Mouse (Mus musculus): ENCODE measurements around the gene Pafah1b2.
A peak's percentile ranks its signal among the peaks of the same experiment; 100 is the strongest.

Pafah1b2 gene

DNA sequence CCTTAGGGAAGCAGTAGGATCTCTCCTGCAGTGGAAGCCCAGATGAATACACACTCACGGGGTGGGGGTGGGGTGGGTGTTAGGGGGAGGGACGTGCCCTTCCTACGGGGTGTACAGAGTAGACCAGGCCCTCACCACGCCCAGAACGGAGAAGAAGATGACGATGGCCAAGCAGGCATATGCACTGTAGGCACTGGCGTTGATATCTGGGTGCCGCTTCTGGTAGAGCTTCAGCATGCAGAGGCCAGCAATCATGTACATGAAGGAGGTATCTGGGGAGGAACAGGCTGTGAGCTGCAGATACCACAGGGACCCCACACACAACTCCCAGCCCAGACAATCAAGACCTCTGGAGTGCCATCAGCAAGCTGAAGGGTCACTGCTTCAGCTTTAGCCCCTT, 69.6 kb downstream of the Pafah1b2 start:
- no peak for DNase-seq (ENCODE audit: low read depth, low spot score)

DNA sequence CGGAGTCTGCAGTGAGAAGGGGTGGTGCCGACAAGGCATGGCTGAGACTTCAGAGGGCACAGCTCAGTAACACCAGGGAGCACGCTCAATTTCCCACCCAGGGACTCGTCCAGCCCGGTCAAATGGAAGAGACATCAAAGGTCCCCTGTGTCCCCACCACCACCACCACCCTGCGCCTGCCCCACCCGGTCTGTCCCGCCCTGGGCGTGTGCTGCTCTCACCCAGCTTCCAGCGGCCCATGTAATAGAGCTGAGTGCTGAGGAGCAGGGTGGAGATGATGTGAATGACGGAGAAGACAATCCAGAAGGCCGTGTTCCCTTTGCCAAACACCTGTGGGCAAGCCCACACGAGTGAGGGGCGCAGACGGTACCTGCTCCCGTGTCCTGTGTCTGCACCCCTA, 70.0 kb downstream of the Pafah1b2 start:
- no peak for DNase-seq (ENCODE audit: low read depth, low spot score)

DNA sequence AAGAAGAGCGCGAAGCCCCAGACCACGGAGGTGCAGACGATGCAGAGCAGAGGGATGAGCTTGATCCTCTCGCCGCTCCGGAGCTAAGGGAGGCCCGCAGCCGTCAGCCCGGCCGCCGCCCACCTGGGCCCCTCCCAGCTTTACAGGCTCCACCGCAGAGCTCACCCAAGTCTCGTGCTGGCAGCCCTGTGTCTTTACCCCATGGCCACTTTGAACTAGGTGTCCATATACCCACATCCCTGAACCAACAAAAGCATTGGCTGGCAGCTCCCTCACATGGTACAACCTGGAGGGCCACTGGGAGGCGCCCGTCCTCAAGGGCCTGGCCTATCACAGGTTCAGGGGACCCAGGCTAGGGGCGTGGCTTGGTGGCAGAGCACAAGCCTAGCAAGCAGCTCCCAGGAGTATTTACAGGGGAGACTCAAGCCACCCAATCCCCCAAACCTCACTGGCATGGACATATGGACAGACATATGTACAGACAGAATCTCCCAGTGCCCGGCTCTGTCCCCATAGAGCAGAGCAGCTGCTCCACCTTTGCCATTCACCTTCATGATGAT, 71.1 kb downstream of the Pafah1b2 start:
- DNase-seq (ENCODE audit: low read depth, low spot score) = peak; percentile 28

DNA sequence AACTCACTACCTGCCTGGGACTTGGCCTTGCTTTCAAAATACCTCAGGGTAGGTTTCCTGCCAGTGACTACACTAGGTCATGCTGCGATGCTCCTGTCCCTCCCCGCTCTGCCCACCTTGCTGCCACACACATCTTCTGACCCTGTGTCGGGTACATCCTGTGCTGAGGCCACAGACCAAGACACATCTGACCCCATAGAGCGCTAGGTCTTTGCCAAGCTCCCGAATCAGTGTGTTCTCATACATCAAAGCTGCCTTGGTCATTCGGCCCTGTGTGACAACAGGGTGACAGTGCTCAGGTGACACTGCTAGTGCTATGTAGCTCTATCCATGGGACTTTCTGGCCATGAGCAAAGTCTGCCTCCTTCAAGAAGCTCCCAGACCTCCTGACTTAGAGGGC, 72.7 kb downstream of the Pafah1b2 start:
- no peak for DNase-seq (ENCODE audit: low read depth, low spot score)

DNA sequence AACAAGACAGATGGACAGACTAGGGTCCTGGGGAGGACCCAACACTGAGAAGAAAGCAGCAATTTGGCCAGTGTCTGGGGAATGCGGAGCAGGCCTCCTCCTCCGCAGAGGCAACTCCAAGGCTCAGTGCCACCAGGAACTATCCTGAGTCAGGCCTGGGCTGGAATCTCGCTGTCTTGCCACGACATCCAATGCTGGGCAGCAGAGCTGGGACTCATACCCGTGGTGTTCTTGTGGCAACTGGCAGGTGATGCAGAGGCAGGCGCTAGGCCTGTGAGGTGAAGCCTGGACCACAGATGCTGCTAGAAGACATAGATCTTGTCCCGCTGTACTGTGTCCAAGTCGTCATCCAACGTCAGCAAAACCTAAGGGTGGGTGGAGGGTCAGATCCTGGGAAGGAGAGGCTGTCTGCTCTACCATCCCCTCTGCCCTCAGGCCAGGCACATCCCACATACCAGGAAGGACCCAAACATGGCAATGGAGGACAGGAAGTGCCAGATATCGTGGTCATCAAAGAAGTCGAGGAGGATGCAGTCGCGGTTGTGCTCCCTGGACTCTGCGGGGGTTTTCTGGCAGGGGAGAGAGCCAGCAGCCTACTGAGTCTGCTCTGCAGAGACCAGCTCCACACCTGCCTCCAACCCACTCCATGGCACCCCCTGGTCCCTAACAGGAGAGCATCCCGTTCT, 73.4 kb downstream of the Pafah1b2 start:
- no peak for DNase-seq (ENCODE audit: low read depth, low spot score)

DNA sequence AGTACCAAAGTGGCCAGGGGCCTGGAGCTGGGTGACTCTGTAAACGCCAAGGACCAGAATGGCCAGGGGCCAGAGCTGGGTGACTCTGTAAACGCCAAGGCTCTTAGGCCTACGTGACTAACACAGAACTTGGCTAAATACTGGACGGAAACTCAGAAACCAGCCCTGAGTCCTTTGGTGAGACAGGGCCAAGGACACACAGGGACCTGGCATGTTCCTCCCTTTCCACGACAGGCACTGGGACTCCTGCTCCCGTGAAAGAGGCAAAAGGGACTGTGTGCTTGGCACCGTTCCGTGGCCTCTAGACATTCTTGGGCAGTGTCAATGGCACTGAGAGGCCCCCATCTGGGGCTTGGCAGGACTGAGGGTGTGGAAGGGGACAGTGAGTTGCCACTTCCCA, 74.4 kb downstream of the Pafah1b2 start:
- DNase-seq (ENCODE audit: low read depth, low spot score) = no peak

DNA sequence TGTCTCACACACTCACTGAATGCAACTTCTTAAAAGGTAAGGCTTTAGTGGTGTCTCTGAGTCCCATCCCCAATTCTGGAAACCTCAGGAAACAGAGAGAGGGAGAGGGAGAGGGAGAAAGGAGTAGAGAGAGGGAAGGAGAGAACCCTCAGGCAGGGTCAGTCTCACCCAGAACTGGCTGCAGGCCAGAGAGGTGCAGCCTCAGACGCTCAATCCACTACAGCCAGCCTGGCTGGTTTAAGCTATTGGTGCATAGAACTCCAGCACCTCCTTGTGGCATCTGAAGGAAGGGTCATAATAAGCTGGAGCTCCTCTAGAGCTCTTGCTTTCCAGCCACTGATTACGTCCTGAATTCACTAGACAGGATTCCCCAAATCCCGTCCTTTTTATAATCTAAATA, 75.6 kb downstream of the Pafah1b2 start:
- peak; percentile 24 for DNase-seq (ENCODE audit: low read depth, low spot score)

DNA sequence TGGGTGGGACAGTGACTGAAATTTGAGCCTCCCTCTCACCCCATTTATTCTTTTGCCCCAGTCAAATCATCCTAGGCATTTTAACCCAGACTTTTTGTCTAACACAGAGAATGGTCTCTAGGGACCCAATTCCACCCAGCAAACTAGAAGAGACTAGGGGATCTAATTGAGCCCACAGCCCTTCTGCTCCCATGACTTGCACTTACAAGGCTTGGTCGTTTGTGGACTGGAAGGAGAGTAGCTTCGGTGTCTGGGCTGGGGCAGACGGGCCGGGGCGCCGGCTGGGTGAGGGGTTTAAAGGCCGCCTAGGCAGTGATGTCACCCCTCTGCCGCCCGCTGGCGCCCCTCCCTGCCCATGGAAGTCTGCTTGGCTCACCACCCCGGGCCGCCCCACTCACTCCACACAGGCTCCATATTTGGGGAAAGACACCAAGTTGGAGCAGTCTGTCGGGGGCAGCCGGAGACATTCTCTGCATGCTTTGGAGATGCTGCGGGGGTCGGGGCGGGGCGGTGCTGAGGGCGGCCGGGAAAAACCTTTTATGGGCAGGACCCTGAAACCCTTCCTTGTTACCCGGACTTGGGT, 76.8 kb downstream of the Pafah1b2 start, which contains the start of gene Tagln:
Gene Tagln (minus strand): TSS at position 431 of the 583 bp plus-strand sequence.
- DNase-seq (ENCODE audit: low read depth, low spot score) = no peak

DNA sequence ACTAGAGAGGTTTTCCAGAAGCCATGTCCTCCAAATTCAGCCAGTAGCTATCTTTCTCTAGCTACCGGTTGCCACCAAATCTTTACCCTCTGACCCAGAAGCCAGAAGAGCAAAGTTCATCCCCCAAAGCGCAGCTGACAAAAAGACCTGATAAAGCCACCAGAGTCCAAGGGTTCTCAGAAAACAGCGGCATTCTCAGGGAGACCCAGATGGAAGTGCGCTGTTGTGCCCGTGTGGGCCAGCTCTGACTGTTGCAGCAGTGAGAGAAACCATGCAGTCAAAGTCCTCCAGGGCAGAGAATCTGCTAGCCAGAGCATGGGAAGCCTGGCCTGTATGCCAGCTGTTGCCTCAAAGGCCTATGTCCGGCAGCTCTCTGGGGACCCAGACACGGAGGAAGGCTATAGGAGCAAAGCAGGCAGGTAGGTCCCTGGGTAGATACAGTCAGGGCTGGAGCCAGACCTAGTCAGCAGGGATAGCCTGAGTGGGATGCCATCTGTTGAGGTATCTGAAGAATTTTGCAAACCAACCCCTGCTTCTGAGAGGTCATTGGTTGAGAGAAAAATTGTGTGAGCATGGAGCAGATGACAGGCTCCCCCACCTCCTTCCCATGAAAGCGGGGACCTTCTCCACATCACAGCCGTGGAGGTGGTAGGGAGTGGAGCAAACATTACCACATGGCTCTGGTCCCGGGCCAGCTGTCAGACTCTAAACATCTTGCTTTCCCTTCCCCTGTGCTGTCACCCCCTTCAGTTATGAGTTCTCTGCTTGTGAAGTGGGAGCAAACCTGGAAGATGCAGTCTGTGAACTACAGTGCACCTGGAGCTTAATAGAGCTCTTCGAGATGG, 79.7 kb downstream of the Pafah1b2 start:
- no peak for DNase-seq (ENCODE audit: low read depth, low spot score)

DNA sequence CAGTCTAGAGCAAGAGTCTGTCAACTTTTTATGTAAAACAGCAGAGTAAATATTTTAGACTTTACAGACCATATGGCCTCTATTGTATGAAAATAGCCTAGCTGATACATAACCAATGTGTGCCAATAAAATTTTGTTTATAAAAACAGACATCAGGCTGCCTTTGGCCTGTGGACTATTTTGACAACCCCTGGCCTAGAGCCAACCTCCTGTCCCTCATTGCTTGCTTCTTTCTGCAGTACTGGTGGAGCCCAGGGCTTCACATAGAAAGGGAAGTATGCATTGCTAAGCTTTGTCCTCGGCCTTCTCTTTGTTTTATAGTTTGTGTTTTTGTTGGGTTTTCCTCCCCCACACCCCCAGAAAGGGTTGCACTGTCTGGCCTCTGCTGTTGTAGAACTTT, 80.5 kb downstream of the Pafah1b2 start:
- DNase-seq (ENCODE audit: low read depth, low spot score) = no peak

DNA sequence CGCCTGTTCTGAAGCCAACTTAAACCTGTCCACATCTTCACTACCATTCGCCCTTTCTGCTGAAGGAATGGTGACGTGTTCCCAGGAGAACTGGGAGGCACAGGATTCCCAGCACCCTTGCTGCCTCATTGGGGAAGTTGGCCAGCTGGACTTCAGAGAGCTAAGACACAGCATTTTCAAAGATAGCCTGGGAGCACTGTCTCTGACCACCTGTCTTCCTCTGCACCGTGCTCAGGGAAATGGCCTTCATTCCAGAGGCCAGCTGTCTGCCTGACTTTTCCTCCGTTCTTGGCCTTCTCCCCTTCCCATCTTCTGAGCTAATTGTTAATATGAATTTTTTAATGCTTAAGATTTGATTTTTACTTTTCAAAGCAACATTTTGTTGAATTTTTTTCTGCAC, 83.2 kb downstream of the Pafah1b2 start:
- no peak for DNase-seq (ENCODE audit: low read depth, low spot score)

DNA sequence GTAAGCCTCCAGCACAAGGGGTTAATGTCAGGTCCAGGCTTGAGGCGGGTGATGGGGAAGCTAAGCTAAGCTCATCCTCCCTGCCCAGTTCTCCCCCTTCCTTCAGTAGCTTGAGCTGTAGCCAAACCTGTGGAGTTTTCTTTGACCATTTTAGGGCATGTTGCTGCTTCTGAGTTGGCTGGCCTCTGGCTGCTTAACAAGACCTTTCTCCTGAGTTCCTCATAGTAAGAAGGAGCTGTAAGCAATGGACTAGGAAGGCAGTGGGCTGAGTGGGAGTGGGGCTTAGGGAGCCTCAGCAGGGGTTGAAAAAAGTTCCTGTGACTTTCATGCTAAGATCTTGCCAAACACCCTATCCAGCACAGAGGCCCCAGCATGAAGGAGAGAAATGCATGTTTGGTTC, 92.6 kb downstream of the Pafah1b2 start:
- no peak for DNase-seq (ENCODE audit: low read depth, low spot score)

DNA sequence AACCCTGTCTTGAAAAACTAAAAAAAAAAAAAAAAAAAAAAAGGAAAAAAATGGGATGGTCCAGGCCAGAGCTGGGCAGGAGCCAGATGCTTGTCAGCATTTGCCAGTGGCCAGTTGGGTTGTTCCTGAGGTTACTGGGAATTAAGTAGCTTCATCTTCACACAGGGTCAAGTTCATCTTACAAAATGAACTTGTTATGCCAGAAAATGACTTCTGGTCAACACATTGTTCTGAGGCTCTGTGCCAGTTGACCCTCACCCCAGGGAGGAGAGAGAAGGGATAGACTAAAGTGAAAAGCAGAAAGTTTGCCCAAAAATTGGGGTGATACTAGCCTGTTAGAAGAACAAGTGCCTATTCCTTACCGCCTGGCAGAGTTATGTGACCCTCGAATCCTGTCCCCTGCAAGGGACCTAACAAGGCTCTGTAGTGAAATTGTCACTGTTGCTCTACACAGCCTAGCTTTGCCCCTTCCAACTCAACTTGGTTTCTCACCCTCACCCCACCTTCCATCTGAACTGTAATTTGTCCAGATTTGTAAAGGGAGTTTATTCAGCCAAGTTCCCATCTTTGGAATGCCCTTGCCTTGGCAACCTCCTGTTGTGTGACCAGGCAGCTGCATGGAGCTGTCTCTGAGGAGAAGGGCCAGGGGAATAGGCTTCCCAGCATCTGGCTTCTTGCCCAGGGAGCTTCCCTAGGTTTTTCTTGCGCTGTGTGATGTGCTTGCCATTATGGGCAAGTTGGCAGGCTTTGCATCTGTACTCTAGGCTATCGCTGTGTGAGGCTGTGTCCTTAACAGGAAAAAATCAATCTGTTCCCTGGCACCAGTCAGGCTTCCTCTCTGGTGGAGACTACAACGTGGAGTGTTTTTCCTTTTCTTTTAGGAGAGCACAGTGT, 95.2 kb downstream of the Pafah1b2 start:
- DNase-seq (ENCODE audit: low read depth, low spot score) = no peak

DNA sequence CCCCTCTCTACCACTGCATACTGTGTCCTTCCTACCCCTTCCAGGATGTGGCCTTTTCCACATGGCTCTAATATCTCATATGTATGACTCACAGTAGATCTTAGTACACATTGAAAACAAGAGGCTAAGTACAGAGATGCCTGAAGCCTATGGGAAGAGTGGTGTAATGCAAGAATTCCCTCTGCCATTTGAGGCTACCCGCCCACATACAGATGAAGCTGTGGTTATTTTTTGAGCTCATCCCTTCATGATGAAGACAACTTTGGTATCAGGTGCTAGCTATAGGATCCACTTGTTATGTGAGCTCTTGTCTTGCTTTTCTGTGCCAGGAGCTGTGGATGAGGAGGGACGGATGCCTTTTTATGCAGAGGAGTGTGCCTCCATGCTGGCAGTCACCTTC, 96.8 kb downstream of the Pafah1b2 start:
- DNase-seq (ENCODE audit: low read depth, low spot score) = no peak
